Mouse (Mus musculus): Measurements from ENCODE around the gene Ptprm.
A peak's percentile ranks its signal among the peaks of the same experiment; 100 is the strongest.

The Ptprm gene

DNA sequence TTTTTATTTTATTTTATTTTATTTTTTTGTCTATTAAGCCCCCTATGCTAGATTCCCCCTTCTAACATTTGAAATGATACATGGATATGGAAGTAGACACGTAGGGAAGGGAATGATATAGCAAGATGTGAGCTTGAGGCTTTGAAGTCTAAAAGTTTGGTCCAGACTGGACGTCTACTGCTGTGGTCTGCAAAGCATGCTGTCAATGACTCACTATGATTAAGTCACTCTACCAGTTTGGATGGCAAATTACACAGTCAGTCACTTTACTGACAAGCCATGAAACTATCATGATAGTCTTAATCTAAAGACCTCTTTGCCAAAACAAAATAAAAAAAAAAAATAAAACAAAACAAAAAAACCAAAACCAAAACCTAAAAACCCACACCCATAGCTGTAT is 363.5 kb downstream of the Ptprm start:
- DNase-seq (ENCODE audit: low spot score in 2 of 2): no peak

GRCm38 (mm10) chr17:66988014-66988413 is 366.2 kb downstream of the Ptprm start:
- no peak for DNase-seq (ENCODE audit: low spot score in 2 of 2)

- DNase-seq (ENCODE audit: low spot score in 2 of 2): no peak
Measured at GRCm38 (mm10) chr17:66981649-66982048, 372.6 kb downstream of the Ptprm start.

DNA sequence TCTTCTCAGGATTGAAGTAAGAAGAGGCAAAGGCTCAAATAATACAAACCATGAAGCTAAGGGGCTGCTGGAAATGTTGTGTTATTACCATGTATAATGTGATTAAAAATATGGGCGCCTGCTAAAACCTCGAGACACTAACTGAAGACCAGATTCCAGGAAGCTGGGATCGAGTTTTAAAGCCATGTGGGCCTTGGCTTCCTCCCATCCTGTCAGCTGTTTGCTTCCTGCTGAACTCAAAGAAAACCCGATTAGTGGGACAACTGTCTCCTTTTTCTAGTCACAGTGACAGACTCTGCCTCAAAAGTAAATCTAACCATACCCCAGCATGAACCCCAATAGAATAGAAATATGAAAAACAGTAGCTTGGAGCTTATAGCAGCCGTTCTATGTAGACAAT is 374.3 kb downstream of the Ptprm start:
- DNase-seq (ENCODE audit: low spot score in 2 of 2): no peak

DNA sequence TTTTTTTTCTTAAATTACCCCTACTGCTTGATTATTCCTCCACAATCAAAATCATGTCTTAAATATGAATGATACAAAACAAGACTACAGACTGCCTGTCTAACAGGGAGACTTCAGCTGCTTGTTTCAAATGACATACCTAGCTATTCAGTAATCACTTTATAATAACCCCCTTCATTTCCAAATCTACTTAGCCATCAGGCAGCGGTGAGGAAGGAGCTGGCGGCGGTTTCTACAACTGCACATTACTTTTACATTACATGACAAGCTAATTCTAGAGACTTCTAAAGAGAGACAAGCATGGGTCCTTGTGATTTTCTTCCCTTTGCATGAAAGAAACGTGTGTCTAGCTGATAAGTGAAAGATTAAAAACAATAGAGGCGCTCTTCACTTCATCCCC is 377.8 kb downstream of the Ptprm start:
- DNase-seq (ENCODE audit: low spot score in 2 of 2): no peak

- peak; percentile 31 to 71 for DNase-seq (ENCODE audit: low spot score in 2 of 2)
Measured at GRCm38 (mm10) chr17:66972976-66973375, 381.3 kb downstream of the Ptprm start.

GRCm38 (mm10) chr17:66960986-66961385 is 393.3 kb downstream of the Ptprm start:
- DNase-seq (ENCODE audit: low spot score in 2 of 2): no peak

DNA sequence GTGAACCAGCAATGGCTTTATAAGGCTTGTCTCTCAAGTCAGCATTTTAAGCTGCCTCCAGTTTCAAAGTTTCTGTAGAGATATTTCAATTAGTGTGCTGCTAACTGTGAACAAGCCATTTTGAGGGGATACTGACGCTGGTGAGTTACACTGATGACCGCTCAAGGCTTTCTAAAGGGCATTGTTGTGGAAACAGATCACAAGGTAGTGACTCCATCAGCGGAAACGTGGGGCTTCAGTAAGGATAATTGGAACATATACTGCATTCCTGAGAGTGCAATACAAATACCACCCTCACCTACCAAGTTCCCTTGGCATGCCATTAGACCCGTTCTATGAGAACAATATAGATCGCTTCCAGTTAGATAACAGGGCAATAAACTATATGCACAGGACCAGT is 393.7 kb downstream of the Ptprm start:
- DNase-seq (ENCODE audit: low spot score in 2 of 2): no peak

DNA sequence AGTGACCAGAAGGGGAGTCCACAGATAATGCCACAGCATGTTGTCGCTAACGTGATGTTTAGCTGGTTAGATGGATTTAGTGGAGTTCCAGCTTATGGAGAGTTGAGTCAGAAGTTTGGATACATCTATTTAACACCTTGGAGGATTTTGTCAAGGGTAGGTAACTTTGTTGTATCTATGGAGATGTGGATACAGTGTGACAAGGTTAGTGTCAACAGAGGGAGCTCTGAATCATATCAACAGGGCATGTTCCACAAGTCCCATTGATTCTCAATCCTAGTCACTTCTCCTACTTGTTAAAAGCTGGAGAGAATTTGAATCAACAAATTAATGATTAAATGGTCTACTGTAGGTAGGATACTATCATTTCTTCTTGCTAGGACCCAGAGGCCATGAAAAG is 394.4 kb downstream of the Ptprm start:
- DNase-seq (ENCODE audit: low spot score in 2 of 2): no peak

GRCm38 (mm10) chr17:66958766-66959165 is 395.5 kb downstream of the Ptprm start:
- DNase-seq (ENCODE audit: low spot score in 2 of 2): no peak

GRCm38 (mm10) chr17:66944498-66944897 is 409.8 kb downstream of the Ptprm start:
- DNase-seq (ENCODE audit: low spot score in 2 of 2): peak in 1 of 2 experiments; percentile 22

GRCm38 (mm10) chr17:66943539-66943938 is 410.7 kb downstream of the Ptprm start:
- DNase-seq (ENCODE audit: low spot score in 2 of 2): peak; percentile 32 to 49

DNA sequence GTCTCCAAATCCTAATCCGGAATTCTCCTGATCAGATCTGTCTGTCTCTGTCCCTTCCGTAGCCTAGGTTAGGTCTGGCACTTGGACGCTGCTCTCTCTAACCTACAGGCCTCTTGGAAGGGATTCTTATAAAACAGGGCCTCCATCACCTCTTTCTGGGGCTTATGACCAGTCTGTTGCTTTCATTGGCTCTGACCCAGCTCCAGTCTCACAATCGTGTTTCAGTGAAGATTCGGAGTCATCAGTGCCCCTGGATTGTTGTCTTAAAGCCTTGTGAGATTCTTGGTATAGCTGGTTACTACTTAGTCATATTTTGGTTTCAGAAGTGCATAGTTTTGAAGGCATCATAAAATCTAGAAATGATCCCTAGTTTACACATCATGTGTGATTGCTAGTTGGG is 428.6 kb downstream of the Ptprm start:
- DNase-seq (ENCODE audit: low spot score in 2 of 2): no peak

- DNase-seq (ENCODE audit: low spot score in 2 of 2): no peak
Measured at GRCm38 (mm10) chr17:66914696-66915095, 439.6 kb downstream of the Ptprm start.

DNA sequence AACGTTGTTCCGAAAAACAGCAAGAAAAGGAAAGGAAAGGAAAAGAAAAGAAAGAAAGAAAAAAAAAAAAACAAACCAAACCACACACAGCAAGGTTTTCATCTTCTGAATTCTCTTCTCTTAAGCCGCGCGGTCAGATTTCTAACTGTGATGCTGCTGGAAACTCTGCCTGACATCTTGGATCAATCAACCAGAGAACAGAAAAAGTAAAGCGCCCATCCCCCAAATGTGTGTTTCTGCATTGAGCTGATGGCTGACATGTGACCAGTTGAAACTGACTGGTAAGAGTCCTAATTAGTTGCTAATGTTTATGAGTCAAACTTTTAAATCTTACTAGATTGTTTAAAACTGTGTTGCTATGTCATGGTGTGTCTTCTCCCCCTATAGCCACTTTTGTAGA is 441.7 kb downstream of the Ptprm start:
- DNase-seq (ENCODE audit: low spot score in 2 of 2): no peak

DNA sequence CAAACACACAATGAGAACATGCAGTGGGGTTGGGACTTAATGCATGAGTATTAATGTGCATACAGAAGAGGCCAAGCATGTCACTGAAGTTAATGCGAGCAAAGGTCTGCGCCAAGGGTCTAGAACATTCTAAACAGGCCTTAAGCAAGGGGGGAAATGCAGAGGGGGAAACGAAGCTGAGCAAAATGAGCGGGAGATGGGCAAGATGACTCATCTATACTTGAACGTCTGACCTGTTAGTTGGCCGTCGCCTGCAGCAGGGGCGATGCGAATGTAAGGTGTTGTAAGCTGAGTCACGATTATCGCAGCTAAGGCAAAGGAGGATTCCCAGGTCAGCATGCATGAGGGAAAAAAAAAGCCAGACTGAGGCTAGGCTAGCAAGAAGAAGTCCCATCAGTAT is 442.1 kb downstream of the Ptprm start:
- DNase-seq (ENCODE audit: low spot score in 2 of 2): no peak

DNA sequence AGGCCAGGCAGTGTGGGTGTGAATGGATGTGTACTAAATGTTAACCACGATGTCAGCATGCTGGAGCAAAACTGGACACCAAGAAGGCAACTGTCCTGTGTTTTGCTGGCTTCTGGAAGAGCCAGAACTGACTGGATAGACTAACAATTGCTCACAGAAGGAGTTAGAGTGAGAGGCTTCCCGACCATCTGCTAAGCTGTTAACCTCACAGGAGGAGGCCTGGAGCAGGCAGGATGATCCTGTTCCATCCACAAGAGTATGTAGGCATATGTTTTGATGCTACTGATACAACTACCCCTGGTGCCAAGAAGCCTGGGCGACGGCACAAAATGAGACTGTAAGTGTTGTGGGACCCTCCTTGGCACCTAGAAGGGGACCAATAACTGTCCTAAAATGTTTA is 444.4 kb downstream of the Ptprm start:
- no peak for DNase-seq (ENCODE audit: low spot score in 2 of 2)

DNA sequence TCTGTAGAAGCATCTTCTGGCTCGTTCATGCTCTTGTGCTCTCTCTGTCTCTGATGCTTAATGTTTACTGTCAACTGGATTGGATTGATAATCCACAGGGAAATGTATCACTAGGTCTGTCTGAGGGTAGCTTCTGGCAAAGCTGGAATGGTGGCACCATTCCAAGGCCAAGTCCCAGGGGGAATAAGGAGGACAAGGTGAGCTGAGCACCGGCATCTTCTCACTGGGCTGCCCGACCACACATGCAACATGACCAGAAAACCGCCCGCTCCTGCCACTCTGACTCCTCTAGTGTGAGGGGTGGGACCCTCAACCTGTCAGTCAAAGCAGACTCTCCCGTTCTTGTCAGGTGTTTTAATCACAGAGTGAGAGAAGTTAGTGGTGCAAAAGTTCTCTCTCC is 445.3 kb downstream of the Ptprm start:
- DNase-seq (ENCODE audit: low spot score in 2 of 2): no peak

GRCm38 (mm10) chr17:66894181-66894580 is 460.1 kb downstream of the Ptprm start:
- DNase-seq (ENCODE audit: low spot score in 2 of 2): no peak

DNA sequence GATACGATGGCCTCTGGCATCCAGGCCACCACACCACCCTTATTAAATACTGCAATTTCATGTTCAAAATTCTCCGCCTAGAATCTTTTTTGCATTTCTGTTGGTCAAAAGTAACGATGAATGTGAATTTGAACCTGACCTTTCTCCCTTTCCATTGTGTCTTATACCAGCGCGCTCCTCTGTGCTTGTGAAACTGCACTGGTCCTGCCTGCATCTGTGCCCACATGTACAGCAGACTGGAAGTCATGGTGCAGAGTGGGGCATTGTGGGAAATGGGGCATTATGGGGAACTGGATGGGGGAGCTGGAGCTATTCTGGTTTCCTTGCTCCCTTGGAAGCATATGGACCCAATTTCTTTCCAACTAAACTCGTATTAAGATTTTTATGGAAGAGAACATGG is 462.3 kb downstream of the Ptprm start:
- no peak for DNase-seq (ENCODE audit: low spot score in 2 of 2)

DNA sequence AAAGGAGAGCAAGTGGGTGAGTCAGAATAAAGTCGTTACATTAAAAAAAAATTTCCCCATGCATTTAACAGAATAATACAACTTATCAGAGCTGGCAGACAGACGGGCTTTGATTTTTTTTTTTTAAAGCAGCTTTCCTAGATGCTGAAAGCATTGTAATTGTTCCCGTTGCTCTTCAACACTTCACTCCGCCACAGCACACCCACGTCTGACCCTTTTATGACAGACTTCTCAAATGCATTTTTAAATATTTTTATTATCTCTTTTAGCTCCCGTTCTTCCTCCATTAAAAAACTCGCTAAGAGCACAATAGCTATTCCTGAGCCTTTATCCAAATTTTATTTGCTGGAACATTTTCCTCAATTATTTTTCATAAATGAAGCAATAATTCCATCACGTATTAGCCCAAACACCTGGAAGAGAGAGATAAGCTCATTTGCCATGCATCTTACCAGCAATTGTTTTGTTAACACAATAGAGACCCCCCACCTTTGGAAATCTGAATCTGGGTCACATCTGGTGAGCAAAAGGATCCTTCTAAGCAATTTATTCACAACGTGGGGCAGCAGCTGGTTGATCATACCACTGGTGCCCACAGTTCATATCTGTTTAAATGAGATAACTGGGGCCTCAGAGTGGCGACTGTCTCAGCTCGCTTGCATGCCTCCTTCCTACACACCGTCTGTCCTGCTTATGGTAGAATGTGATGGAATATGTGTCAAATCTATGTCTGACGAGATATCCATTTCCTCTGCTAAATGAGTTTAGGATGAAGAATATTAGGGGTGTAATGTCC is 463.0 kb downstream of the Ptprm start:
- peak in 1 of 2 experiments; percentile 3 for DNase-seq (ENCODE audit: low spot score in 2 of 2)

DNA sequence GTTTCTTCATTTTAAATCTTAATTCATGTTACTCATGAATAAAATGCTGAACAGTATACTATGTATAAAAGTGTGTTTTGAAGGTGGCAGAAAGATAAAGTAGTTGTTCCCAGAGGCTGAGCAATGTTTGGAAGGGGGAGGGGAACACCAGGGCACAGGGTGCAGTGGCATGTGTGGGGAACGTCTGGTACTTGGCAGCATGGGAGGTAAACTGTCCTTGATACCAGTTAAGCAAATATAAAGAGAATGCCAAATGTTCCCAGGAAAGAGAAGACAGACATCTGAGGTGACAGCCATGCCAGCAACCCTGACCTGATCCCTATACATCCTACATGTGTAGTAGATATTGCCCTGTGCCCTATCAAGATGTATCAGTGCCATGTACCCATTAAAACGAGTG is 472.0 kb downstream of the Ptprm start:
- DNase-seq (ENCODE audit: low spot score in 2 of 2): no peak

DNA sequence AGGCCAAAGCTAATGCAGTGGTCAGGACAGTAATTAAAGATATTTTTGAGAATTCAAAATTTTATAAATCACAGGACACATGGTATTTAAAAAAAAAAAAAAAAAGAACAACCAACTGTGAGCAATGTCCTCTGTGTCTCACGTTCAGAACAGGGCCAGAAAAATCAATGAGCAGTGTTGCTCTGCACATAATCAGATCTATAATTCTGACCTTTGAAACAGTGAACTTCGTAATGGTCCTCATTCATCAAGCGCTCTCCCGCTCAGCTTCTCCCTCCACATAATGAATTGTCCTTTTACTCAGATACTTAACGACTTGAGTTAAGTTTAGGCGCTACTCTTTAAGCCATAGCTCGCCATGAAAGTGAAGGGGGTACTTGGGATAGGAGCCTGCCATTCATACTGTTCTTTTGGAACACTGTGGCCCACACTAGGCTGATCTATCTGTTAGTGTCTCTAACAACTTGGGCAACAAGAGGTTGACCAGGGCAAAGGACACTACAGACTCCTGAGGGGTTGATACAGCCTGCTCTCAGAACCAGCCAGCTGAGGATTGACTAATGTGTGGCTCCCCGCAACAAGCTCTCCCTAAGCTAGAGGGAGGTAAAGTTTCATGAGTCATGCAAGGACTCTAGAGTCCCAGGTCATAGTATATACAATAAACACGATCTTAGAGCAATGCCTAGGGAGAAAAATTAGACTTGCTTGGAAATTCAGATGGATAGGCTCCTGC is 473.1 kb downstream of the Ptprm start:
- no peak for DNase-seq (ENCODE audit: low spot score in 2 of 2)
